Mouse (Mus musculus): Measurements from ENCODE around the gene Enthd1. TPM values are rescaled to one million over a fixed set of nuclear protein-coding genes. Genes with fewer than 3 reads are reported as not detected.

Enthd1 gene
- polyA plus RNA-seq, 1 experiment: 29.0 TPM

- Histone ChIP-seq H3K4me1 (ENCODE audit: control insufficient read depth, insufficient read depth, low read length) (0 out of 2 replicates have a peak, but pooled peaks cover 2% of the 10 kb centered on the region), H3K36me3 (ENCODE audit: control insufficient read depth, insufficient read depth, low read length) (no peaks in the 10 kb centered on the region), H3K27ac (ENCODE audit: control insufficient read depth, insufficient read depth, low read depth, low read length) (no peak overlapping the region), H3K4me3 (ENCODE audit: control insufficient read depth, low read depth, low read length) (no peak overlapping the region), H3K27me3 (ENCODE audit: control insufficient read depth, insufficient read depth, low read length) (no peaks in the 10 kb centered on the region)
- TF ChIP-seq CTCF (IDR thresholded peaks at IDR 0.05; ENCODE audit: control insufficient read depth, insufficient read depth, insufficient replicate concordance, low read depth, low read length): no peak
- no peak for TF ChIP-seq POLR2A (IDR thresholded peaks at IDR 0.05; ENCODE audit: control insufficient read depth, low read depth, low read length)
Measured at GRCm38 (mm10) chr15:80457984-80458383, 107.0 kb downstream of the Enthd1 start.

DNA sequence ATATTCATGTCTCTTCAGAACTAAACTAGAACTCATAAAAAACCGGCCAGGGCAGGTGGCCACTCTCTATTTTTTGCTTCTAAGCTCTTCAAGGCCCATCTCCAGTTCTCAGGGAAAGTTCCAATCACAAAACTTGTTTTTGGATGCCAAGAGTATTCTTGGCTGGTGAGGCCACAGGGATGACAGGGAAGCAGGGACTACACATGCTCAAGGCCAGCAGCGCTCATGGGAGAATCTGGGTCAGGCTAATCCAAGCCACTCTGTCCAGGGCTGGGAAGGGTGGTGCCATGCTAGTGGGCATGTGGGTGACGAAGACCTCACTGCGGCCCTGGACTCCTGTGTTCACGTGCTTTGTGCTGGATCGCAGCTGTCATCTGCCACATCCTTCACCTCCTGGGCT is 110.5 kb downstream of the Enthd1 start:
- no peak overlapping the region for H3K4me3 ChIP-seq (ENCODE audit: control insufficient read depth, low read depth, low read length)
- 0 out of 2 replicates have a peak, but pooled peaks cover 2% of the 10 kb centered on the region for H3K4me1 ChIP-seq (ENCODE audit: control insufficient read depth, insufficient read depth, low read length)
- H3K27ac ChIP-seq (ENCODE audit: control insufficient read depth, insufficient read depth, low read depth, low read length): no peak overlapping the region
- H3K27me3 ChIP-seq (ENCODE audit: control insufficient read depth, insufficient read depth, low read length): no peaks in the 10 kb centered on the region
- H3K36me3 ChIP-seq (ENCODE audit: control insufficient read depth, insufficient read depth, low read length): no peaks in the 10 kb centered on the region
- TF ChIP-seq POLR2A (IDR thresholded peaks at IDR 0.05; ENCODE audit: control insufficient read depth, low read depth, low read length): no peak
- no peak for TF ChIP-seq CTCF (IDR thresholded peaks at IDR 0.05; ENCODE audit: control insufficient read depth, insufficient read depth, insufficient replicate concordance, low read depth, low read length)

GRCm38 (mm10) chr15:80452425-80452824 is 112.5 kb downstream of the Enthd1 start:
- Histone ChIP-seq H3K4me3 (ENCODE audit: control insufficient read depth, low read depth, low read length) (no peak overlapping the region; the same call in 1 of the 2 replicates), H3K27me3 (ENCODE audit: control insufficient read depth, insufficient read depth, low read length) (no peaks in the 10 kb centered on the region), H3K36me3 (ENCODE audit: control insufficient read depth, insufficient read depth, low read length) (no peaks in the 10 kb centered on the region), H3K4me1 (ENCODE audit: control insufficient read depth, insufficient read depth, low read length) (no peaks in the 10 kb centered on the region), H3K27ac (ENCODE audit: control insufficient read depth, insufficient read depth, low read depth, low read length) (no peak overlapping the region)
- TF ChIP-seq CTCF (IDR thresholded peaks at IDR 0.05; ENCODE audit: control insufficient read depth, insufficient read depth, insufficient replicate concordance, low read depth, low read length): no peak
- TF ChIP-seq POLR2A (IDR thresholded peaks at IDR 0.05; ENCODE audit: control insufficient read depth, low read depth, low read length): no peak

- no peaks in the 10 kb centered on the region for H3K36me3 ChIP-seq (ENCODE audit: control insufficient read depth, insufficient read depth, low read length)
- TF ChIP-seq POLR2A (IDR thresholded peaks at IDR 0.05; ENCODE audit: control insufficient read depth, low read depth, low read length) (no peak), CTCF (IDR thresholded peaks at IDR 0.05; ENCODE audit: control insufficient read depth, insufficient read depth, insufficient replicate concordance, low read depth, low read length) (no peak)
- no peaks in the 10 kb centered on the region for H3K27me3 ChIP-seq (ENCODE audit: control insufficient read depth, insufficient read depth, low read length)
- no peak overlapping the region for H3K4me3 ChIP-seq (ENCODE audit: control insufficient read depth, low read depth, low read length)
- no peak overlapping the region for H3K27ac ChIP-seq (ENCODE audit: control insufficient read depth, insufficient read depth, low read depth, low read length)
- H3K4me1 ChIP-seq (ENCODE audit: control insufficient read depth, insufficient read depth, low read length): no peaks in the 10 kb centered on the region
Measured at GRCm38 (mm10) chr15:80445956-80446687, 118.8 kb downstream of the Enthd1 start.

DNA sequence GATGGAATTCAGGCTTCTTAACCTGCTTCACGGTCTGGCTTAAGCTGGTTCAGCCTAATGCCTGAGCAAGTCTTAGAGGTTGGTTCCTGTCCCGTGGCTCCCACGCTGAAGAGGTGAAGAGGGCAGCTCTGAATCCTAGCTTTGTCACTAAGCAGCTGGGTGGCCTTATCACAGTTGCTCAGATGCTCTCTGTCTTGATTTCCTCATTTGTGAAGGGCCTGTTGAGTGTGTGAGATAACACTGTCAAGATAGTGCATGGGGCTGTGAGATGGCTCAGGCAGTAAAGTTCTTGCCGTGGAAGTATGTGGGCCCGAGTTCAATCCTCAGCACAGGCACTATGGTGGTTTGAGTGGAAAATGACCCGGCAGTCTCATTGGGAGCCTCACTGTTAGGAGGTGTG is 124.8 kb downstream of the Enthd1 start:
- TF ChIP-seq POLR2A (IDR thresholded peaks at IDR 0.05; ENCODE audit: control insufficient read depth, low read depth, low read length): no peak
- no peak for TF ChIP-seq CTCF (IDR thresholded peaks at IDR 0.05; ENCODE audit: control insufficient read depth, insufficient read depth, insufficient replicate concordance, low read depth, low read length)
- H3K4me3 ChIP-seq (ENCODE audit: control insufficient read depth, low read depth, low read length): no peak overlapping the region
- no peaks in the 10 kb centered on the region for H3K27me3 ChIP-seq (ENCODE audit: control insufficient read depth, insufficient read depth, low read length)

DNA sequence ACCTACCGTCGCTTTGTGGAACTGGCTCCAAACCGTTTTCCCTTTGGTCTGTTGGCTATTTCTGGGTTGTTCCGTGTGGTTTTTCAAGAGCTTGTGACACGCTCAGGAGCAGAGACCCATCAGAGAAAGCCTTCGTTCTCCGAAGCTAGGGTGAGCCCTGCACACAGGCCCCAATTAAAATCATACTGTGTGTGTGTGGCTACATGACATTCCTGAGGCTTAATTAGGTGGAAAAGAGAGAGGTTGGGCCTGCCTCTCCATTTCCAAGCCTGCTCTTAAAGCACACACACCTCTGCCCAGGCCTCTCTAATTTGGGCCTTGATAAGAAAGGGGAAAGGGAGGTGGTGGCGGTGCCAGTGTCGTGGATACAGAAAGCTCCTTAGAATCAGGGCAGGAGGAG is 126.5 kb downstream of the Enthd1 start:
- Histone ChIP-seq H3K4me1 (ENCODE audit: control insufficient read depth, insufficient read depth, low read length) (no peaks in the 10 kb centered on the region), H3K4me3 (ENCODE audit: control insufficient read depth, low read depth, low read length) (no peak overlapping the region), H3K27me3 (ENCODE audit: control insufficient read depth, insufficient read depth, low read length) (no peaks in the 10 kb centered on the region), H3K27ac (ENCODE audit: control insufficient read depth, insufficient read depth, low read depth, low read length) (no peak overlapping the region), H3K36me3 (ENCODE audit: control insufficient read depth, insufficient read depth, low read length) (no peaks in the 10 kb centered on the region)
- no peak for TF ChIP-seq CTCF (IDR thresholded peaks at IDR 0.05; ENCODE audit: control insufficient read depth, insufficient read depth, insufficient replicate concordance, low read depth, low read length)
- TF ChIP-seq POLR2A (IDR thresholded peaks at IDR 0.05; ENCODE audit: control insufficient read depth, low read depth, low read length): no peak

More for the DNA sequence above, 124.8 kb downstream of the Enthd1 start:
- no peaks in the 10 kb centered on the region for H3K4me1 ChIP-seq (ENCODE audit: control insufficient read depth, insufficient read depth, low read length)
- H3K27ac ChIP-seq (ENCODE audit: control insufficient read depth, insufficient read depth, low read depth, low read length): no peak overlapping the region
- H3K36me3 ChIP-seq (ENCODE audit: control insufficient read depth, insufficient read depth, low read length): no peaks in the 10 kb centered on the region

DNA sequence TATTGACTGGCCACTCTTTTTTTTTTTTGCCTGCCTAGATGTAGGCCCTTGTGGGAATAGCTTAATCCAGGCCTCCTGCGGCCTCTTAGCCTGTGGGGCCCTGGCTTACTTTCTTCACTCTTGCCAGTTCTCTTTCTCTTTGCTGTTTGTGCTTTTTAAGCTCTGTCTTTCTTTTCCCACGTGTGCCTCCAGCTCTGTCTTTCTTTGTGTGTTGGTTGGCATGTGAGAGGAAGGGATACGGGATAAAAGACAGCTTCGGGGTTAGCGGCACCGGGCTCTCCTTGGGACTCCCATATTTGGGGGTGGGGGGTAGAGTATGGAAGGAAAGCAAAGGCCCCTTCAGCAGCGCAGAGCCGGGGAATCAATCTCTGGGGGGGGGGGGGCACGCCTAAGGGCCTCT is 127.0 kb downstream of the Enthd1 start:
- Histone ChIP-seq H3K4me1 (ENCODE audit: control insufficient read depth, insufficient read depth, low read length) (no peaks in the 10 kb centered on the region), H3K36me3 (ENCODE audit: control insufficient read depth, insufficient read depth, low read length) (no peaks in the 10 kb centered on the region), H3K27me3 (ENCODE audit: control insufficient read depth, insufficient read depth, low read length) (no peaks in the 10 kb centered on the region), H3K27ac (ENCODE audit: control insufficient read depth, insufficient read depth, low read depth, low read length) (no peak overlapping the region), H3K4me3 (ENCODE audit: control insufficient read depth, low read depth, low read length) (no peak overlapping the region)
- no peak for TF ChIP-seq CTCF (IDR thresholded peaks at IDR 0.05; ENCODE audit: control insufficient read depth, insufficient read depth, insufficient replicate concordance, low read depth, low read length)
- no peak for TF ChIP-seq POLR2A (IDR thresholded peaks at IDR 0.05; ENCODE audit: control insufficient read depth, low read depth, low read length)

All from testis, adult 2 months (tissue).